Mouse (Mus musculus) embryonic facial prominence, embryonic 15.5 days (tissue): ENCODE results near the gene Gps1. TPM values are rescaled to one million over a fixed set of nuclear protein-coding genes. Genes with fewer than 3 reads are reported as not detected.
"Not testable (repeated sequence)": the region's sequence is repeated elsewhere in the genome, so short reads cannot be mapped to it uniquely, and the experiment has no call there.

ENCODE experiments used
- ATAC-seq: fragments of 200-750 bp; cut with Nextera tagmentation; 2 replicates; pipeline ENCODE4 v1.8.0; 2017; ENCODE audit warnings: low read depth, moderate TSS enrichment; ENCODE audit not compliant: insufficient number of reproducible peaks, low FRiP score, low TSS enrichment
- H3K27ac ChIP-seq: fragments of 300-500 bp; sonication (generic); replicated peaks from 2 replicates; pipeline ENCODE4 v1.5.1; 2015; ENCODE audit warnings: mild to moderate bottlenecking, inconsistent platforms
- H3K27me3 ChIP-seq: fragments of 300-500 bp; sonication (generic); 2 replicates; pipeline ENCODE4 v1.6.1; 2015; ENCODE audit warnings: inconsistent platforms
- H3K36me3 ChIP-seq: fragments of 300-500 bp; sonication (generic); 2 replicates; pipeline ENCODE4 v1.6.1; 2015; ENCODE audit warnings: mild to moderate bottlenecking, inconsistent platforms
- H3K4me1 ChIP-seq: fragments of 300-500 bp; sonication (generic); 2 replicates; pipeline ENCODE4 v1.6.1; 2015; ENCODE audit warnings: inconsistent platforms
- H3K4me2 ChIP-seq: fragments of 300-500 bp; sonication (generic); replicated peaks from 2 replicates; pipeline ENCODE4 v1.6.1; 2015; ENCODE audit warnings: mild to moderate bottlenecking, inconsistent platforms
- H3K4me3 ChIP-seq: fragments of 300-500 bp; sonication (generic); replicated peaks from 2 replicates; pipeline ENCODE4 v1.5.1; 2015; ENCODE audit warnings: mild to moderate bottlenecking, inconsistent platforms
- H3K9ac ChIP-seq: fragments of 300-500 bp; sonication (generic); 2 replicates; pipeline ENCODE4 v1.6.1; 2015; ENCODE audit warnings: inconsistent platforms
- H3K9me3 ChIP-seq: fragments of 300-500 bp; sonication (generic); replicated peaks from 2 replicates; pipeline ENCODE4 v1.6.1; 2016; ENCODE audit warnings: inconsistent platforms
- WGBS: fragments of 180-500 bp; shearing (Covaris S2); methylation state at CpG from one replicate; pipeline ENCODE4 v1.1.7; 2015; 5-methylcytosine and 5-hydroxymethylcytosine counted together
- polyA plus RNA-seq: library from polyadenylated mRNA; unstranded; fragments of >200 nt; fragmentation: Nextera tagmentation; extraction: Ambion mirVana; gene quantifications from 2 replicates; pipeline ENCODE4 v1.2.1, GENCODE M21; 2015

Gene Gps1
- polyA plus RNA-seq, 1 experiment from 2014 or later = 214 TPM

GRCm38 (mm10) chr11:120763121-120763999, 20.7 kb upstream of the Gps1 start:
- not testable (repeated sequence) for H3K4me3 ChIP-seq, H3K4me1 ChIP-seq, H3K9ac ChIP-seq, H3K36me3 ChIP-seq, H3K27ac ChIP-seq, H3K9me3 ChIP-seq, H3K27me3 ChIP-seq
- peak; percentile 52 for ATAC-seq
- WGBS = 2% methylated on average over 10 of the region's 23 CpGs
- H3K4me2 ChIP-seq = peak overlapping the region; percentile 8; the same call in 1 of the 2 replicates

GRCm38 (mm10) chr11:120767023-120767422, 17.0 kb upstream of the Gps1 start:
- not testable (repeated sequence) for H3K4me1 ChIP-seq, H3K4me2 ChIP-seq, H3K9ac ChIP-seq, H3K27me3 ChIP-seq, H3K9me3 ChIP-seq, H3K4me3 ChIP-seq, H3K27ac ChIP-seq, H3K36me3 ChIP-seq, ATAC-seq
- 65% methylated on average over 3 of the region's 7 CpGs for WGBS

GRCm38 (mm10) chr11:120768206-120768605, 15.9 kb upstream of the Gps1 start:
- H3K27ac ChIP-seq = no peak overlapping the region
- H3K4me2 ChIP-seq = no peak overlapping the region
- H3K9me3 ChIP-seq = no peaks in the 10 kb centered on the region
- no peak for ATAC-seq
- no peaks in the 10 kb centered on the region for H3K27me3 ChIP-seq
- WGBS = 67% methylated on average over 1 of the region's 1 CpGs
- no peaks in the 10 kb centered on the region for H3K36me3 ChIP-seq
- H3K9ac ChIP-seq = no peak overlapping the region
- H3K4me1 ChIP-seq = no peaks in the 10 kb centered on the region
- no peak overlapping the region for H3K4me3 ChIP-seq

- WGBS = 80% methylated on average over 3 of the region's 3 CpGs
- Histone ChIP-seq H3K36me3 (no peaks in the 10 kb centered on the region), H3K4me2 (no peak overlapping the region), H3K9ac (no peak overlapping the region), H3K4me1 (peaks cover 9% of the 10 kb centered on the region), H3K4me3 (no peak overlapping the region), H3K9me3 (no peaks in the 10 kb centered on the region), H3K27ac (no peak overlapping the region), H3K27me3 (no peaks in the 10 kb centered on the region)
- no peak for ATAC-seq
These were observed 11.3 kb upstream of the Gps1 start for GRCm38 (mm10) chr11:120772749-120773148.

- Histone ChIP-seq H3K27me3 (no peaks in the 10 kb centered on the region), H3K36me3 (no peaks in the 10 kb centered on the region), H3K4me2 (no peak overlapping the region), H3K4me1 (peaks cover 9% of the 10 kb centered on the region), H3K9ac (no peak overlapping the region), H3K27ac (no peak overlapping the region), H3K9me3 (no peaks in the 10 kb centered on the region), H3K4me3 (no peak overlapping the region)
- no peak for ATAC-seq
- 71% methylated on average over 7 of the region's 7 CpGs for WGBS
These were observed 10.4 kb upstream of the Gps1 start for GRCm38 (mm10) chr11:120773463-120774190.

GRCm38 (mm10) chr11:120775774-120776469, 8.2 kb upstream of the Gps1 start:
- Histone ChIP-seq H3K27me3 (no peaks in the 10 kb centered on the region), H3K9me3 (no peaks in the 10 kb centered on the region), H3K4me3 (no peak overlapping the region), H3K4me1 (peaks cover 9% of the 10 kb centered on the region), H3K27ac (no peak overlapping the region), H3K36me3 (0 out of 2 replicates have a peak, but pooled peaks cover 4% of the 10 kb centered on the region), H3K4me2 (no peak overlapping the region), H3K9ac (no peak overlapping the region)
- WGBS = 26% methylated on average over 15 of the region's 15 CpGs
- peak; percentile 86 for ATAC-seq

GRCm38 (mm10) chr11:120777123-120777522, 6.9 kb upstream of the Gps1 start:
- H3K4me2 ChIP-seq = no peak overlapping the region
- no peak for ATAC-seq
- no peaks in the 10 kb centered on the region for H3K27me3 ChIP-seq
- no peaks in the 10 kb centered on the region for H3K9me3 ChIP-seq
- H3K4me1 ChIP-seq = peaks cover 9% of the 10 kb centered on the region
- H3K36me3 ChIP-seq = peaks cover 9% of the 10 kb centered on the region; the same call in 1 of the 2 replicates
- 22% methylated on average over 6 of the region's 6 CpGs for WGBS
- H3K4me3 ChIP-seq = no peak overlapping the region
- H3K27ac ChIP-seq = no peak overlapping the region
- H3K9ac ChIP-seq = no peak overlapping the region

GRCm38 (mm10) chr11:120779876-120780275, 4.2 kb upstream of the Gps1 start:
- H3K9ac ChIP-seq = no peak overlapping the region
- H3K36me3 ChIP-seq = peaks cover 9% of the 10 kb centered on the region; the same call in 1 of the 2 replicates
- no peak for ATAC-seq
- H3K4me1 ChIP-seq = peaks cover 21% of the 10 kb centered on the region
- no peak overlapping the region for H3K27ac ChIP-seq
- H3K27me3 ChIP-seq = no peaks in the 10 kb centered on the region
- no peak overlapping the region for H3K4me2 ChIP-seq
- 88% methylated on average over 1 of the region's 1 CpGs for WGBS
- no peak overlapping the region for H3K4me3 ChIP-seq
- no peaks in the 10 kb centered on the region for H3K9me3 ChIP-seq

GRCm38 (mm10) chr11:120781361-120781760, 2.7 kb upstream of the Gps1 start:
- H3K4me2 ChIP-seq, H3K27ac ChIP-seq, H3K9ac ChIP-seq, H3K9me3 ChIP-seq, H3K27me3 ChIP-seq, H3K4me3 ChIP-seq, ATAC-seq: not testable (repeated sequence)
- Histone ChIP-seq H3K36me3 (peaks cover 13% of the 10 kb centered on the region), H3K4me1 (peaks cover 24% of the 10 kb centered on the region)
- WGBS = 94% methylated on average over 6 of the region's 6 CpGs

- no peak for ATAC-seq
These were observed 527 bp upstream of the Gps1 start for GRCm38 (mm10) chr11:120783426-120784063.

More at GRCm38 (mm10) chr11:120783426-120784063, 527 bp upstream of the Gps1 start:
- peaks cover 34% of the 10 kb centered on the region for H3K36me3 ChIP-seq
- peak overlapping the region; percentile 94 for H3K4me3 ChIP-seq
- peaks cover 22% of the 10 kb centered on the region for H3K4me1 ChIP-seq
- peak overlapping the region; percentile 83 for H3K27ac ChIP-seq
- peak overlapping the region; percentile 85 for H3K4me2 ChIP-seq
- WGBS = 2% methylated on average over 42 of the region's 42 CpGs
- no peaks in the 10 kb centered on the region for H3K27me3 ChIP-seq
- H3K9me3 ChIP-seq = no peaks in the 10 kb centered on the region
- H3K9ac ChIP-seq = peak overlapping the region; percentile 86
